Mouse (Mus musculus) heart, postnatal 0 days (tissue): ENCODE data around the gene Pdzrn3. TPM values are rescaled to one million over a fixed set of nuclear protein-coding genes. Genes with fewer than 3 reads are reported as not detected.

Experiments used
- ATAC-seq: fragments of 200-750 bp; cut with Nextera tagmentation; 2 replicates; pipeline ENCODE4 v1.8.0; 2017; ENCODE audit warnings: low read depth, moderate number of reproducible peaks, moderate library complexity; ENCODE audit not compliant: insufficient read depth
- DNase-seq: peaks from one replicate; pipeline ENCODE4 v3.0.0-alpha.2; 2016; ENCODE audit warnings: low spot score
- H3K27ac ChIP-seq: fragments of 300-500 bp; sonication (generic); 2 replicates; pipeline ENCODE4 v1.5.1; 2014; ENCODE audit warnings: low read depth, mild to moderate bottlenecking
- H3K27me3 ChIP-seq: fragments of 300-500 bp; sonication (generic); 2 replicates; pipeline ENCODE4 v1.6.1; 2014; ENCODE audit warnings: low read length, mixed read lengths; ENCODE audit not compliant: control insufficient read depth, insufficient read depth
- H3K36me3 ChIP-seq: fragments of 300-500 bp; sonication (generic); replicated peaks from 2 replicates; pipeline ENCODE4 v1.6.1; 2014; ENCODE audit warnings: low read length, mixed read lengths; ENCODE audit not compliant: control insufficient read depth, insufficient read depth
- H3K4me1 ChIP-seq: fragments of 300-500 bp; sonication (generic); 2 replicates; pipeline ENCODE4 v1.6.1; 2014; ENCODE audit warnings: antibody characterized with exemption; ENCODE audit not compliant: control insufficient read depth, insufficient read depth
- H3K4me2 ChIP-seq: fragments of 300-500 bp; sonication (generic); 2 replicates; pipeline ENCODE4 v1.6.1; 2014; ENCODE audit warnings: low read depth, mild to moderate bottlenecking, low read length, moderate library complexity
- H3K4me3 ChIP-seq: fragments of 300-500 bp; sonication (generic); 2 replicates; pipeline ENCODE4 v1.5.1; 2014; ENCODE audit warnings: low read depth, low read length
- H3K9ac ChIP-seq: fragments of 300-500 bp; sonication (generic); replicated peaks from 2 replicates; pipeline ENCODE4 v1.6.1; 2014; ENCODE audit warnings: low read depth, low read length, mixed read lengths
- H3K9me3 ChIP-seq: fragments of 300-500 bp; sonication (generic); replicated peaks from 2 replicates; pipeline ENCODE4 v1.6.1; 2016; ENCODE audit warnings: low read length; ENCODE audit not compliant: control insufficient read depth
- CTCF ChIP-seq: IDR thresholded peaks from 2 replicates; pipeline ENCODE4 v1.5.1; 2016; ENCODE audit warnings: antibody characterized with exemption, control low read depth, low read depth
- EP300 ChIP-seq: IDR thresholded peaks from 2 replicates; pipeline ENCODE4 v1.6.1; 2016; ENCODE audit warnings: antibody characterized with exemption, low read depth
- WGBS: fragments of 180-500 bp; shearing (Covaris S2); extraction: QIAGEN DNeasy Blood & Tissue Kit; methylation state at CpG from one replicate; pipeline ENCODE4 v1.1.7; 2014; 5-methylcytosine and 5-hydroxymethylcytosine counted together
- polyA plus RNA-seq: library from polyadenylated mRNA; unstranded; fragments of >200 nt; fragmentation: Nextera tagmentation; extraction: Ambion mirVana; gene quantifications from 2 replicates; pipeline ENCODE4 v1.2.1, GENCODE M21; 2015
- total RNA-seq: library from RNA; depleted of rRNA; stranded (reverse); fragments of >200 nt; gene quantifications from 2 replicates; pipeline ENCODE4 v1.2.3, GENCODE M21; 2014; ENCODE audit warnings: low replicate concordance

Pdzrn3 gene
- total and polyA plus RNA-seq, 2 experiments from 2014 or later: 12.2 to 116 TPM

DNA sequence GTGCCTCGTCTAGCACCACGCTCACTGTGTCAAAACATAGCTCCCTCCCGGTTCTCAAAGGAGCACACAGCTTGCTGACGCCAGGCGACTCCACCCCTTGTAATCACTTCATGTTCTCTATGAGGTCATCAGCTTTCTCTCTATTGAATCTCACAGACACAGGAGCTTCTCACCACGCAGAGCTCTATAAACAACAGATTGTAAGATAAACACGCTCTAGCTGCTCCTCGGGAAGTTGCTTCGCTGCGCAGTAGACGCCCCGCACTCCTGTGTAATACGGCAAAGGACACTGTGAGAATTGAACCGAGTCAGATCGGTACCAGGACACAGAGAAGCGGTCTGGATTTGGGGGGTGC is 162.3 kb downstream of the Pdzrn3 start:
- Histone ChIP-seq H3K4me3 (no peak overlapping the region), H3K4me1 (0 out of 2 replicates have a peak, but pooled peaks cover 3% of the 10 kb centered on the region), H3K9me3 (no peaks in the 10 kb centered on the region), H3K9ac (no peak overlapping the region), H3K36me3 (no peaks in the 10 kb centered on the region), H3K27ac (no peak overlapping the region), H3K4me2 (peak overlapping the region; percentile 15; the same call in 1 of the 2 replicates), H3K27me3 (no peaks in the 10 kb centered on the region)
- DNase-seq (peak; percentile 34), ATAC-seq (peak; percentile 57)
- no peak for TF ChIP-seq EP300
- TF ChIP-seq CTCF: no peak
- WGBS: 37% methylated on average over 16 of the region's 16 CpGs

GRCm38 (mm10) chr6:101214734-101215435 is 162.8 kb downstream of the Pdzrn3 start:
- no peak for TF ChIP-seq CTCF
- TF ChIP-seq EP300: no peak
- no peaks in the 10 kb centered on the region for H3K36me3 ChIP-seq
- WGBS: 88% methylated on average over 8 of the region's 8 CpGs
- no peaks in the 10 kb centered on the region for H3K27me3 ChIP-seq
- no peak for DNase-seq
- H3K4me2 ChIP-seq: 0 out of 2 replicates have a peak overlapping the region, but pooled peaks have one; percentile 15
- H3K9ac ChIP-seq: no peak overlapping the region
- no peak for ATAC-seq
- no peaks in the 10 kb centered on the region for H3K9me3 ChIP-seq
- no peak overlapping the region for H3K27ac ChIP-seq
- 0 out of 2 replicates have a peak, but pooled peaks cover 3% of the 10 kb centered on the region for H3K4me1 ChIP-seq
- no peak overlapping the region for H3K4me3 ChIP-seq

DNA sequence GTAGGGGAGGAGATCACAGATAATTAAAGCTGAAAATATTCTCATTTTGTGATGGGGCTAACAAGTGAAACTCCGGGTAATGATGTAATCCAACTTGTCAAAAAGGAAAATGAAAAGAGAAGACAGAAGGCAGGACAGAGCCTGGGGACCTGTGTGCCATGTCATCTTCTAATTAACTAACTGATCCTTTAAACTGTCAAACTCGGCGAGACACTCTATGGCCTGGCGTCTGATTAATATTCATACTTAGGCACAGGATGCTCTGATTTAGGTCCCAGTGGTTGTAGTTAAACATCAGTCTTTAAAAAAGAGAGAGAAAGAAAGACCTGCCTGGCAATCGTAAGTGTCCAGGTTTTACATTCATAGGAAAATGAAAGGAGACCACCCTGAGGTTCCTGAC is 164.6 kb downstream of the Pdzrn3 start:
- Histone ChIP-seq H3K9ac (no peak overlapping the region), H3K4me3 (no peak overlapping the region), H3K27me3 (no peaks in the 10 kb centered on the region), H3K4me1 (0 out of 2 replicates have a peak, but pooled peaks cover 3% of the 10 kb centered on the region), H3K36me3 (no peaks in the 10 kb centered on the region), H3K27ac (no peak overlapping the region), H3K4me2 (no peak overlapping the region), H3K9me3 (no peaks in the 10 kb centered on the region)
- no peak for ATAC-seq
- TF ChIP-seq CTCF: no peak
- TF ChIP-seq EP300: no peak
- 82% methylated on average over 5 of the region's 5 CpGs for WGBS
- no peak for DNase-seq

- TF ChIP-seq CTCF (no peak), EP300 (no peak)
- Histone ChIP-seq H3K9ac (no peak overlapping the region), H3K36me3 (no peaks in the 10 kb centered on the region), H3K27me3 (no peaks in the 10 kb centered on the region), H3K9me3 (no peaks in the 10 kb centered on the region), H3K27ac (no peak overlapping the region), H3K4me1 (0 out of 2 replicates have a peak, but pooled peaks cover 3% of the 10 kb centered on the region), H3K4me3 (no peak overlapping the region), H3K4me2 (no peak overlapping the region)
- no peak for ATAC-seq
- DNase-seq: no peak
- WGBS: 84% methylated on average over 6 of the region's 6 CpGs
Observed at GRCm38 (mm10) chr6:101212086-101212485, 165.6 kb downstream of the Pdzrn3 start.

- H3K4me1 ChIP-seq: 0 out of 2 replicates have a peak, but pooled peaks cover 3% of the 10 kb centered on the region
- WGBS: 71% methylated on average over 8 of the region's 8 CpGs
- no peak overlapping the region for H3K9ac ChIP-seq
- DNase-seq (no peak), ATAC-seq (no peak)
- no peaks in the 10 kb centered on the region for H3K27me3 ChIP-seq
- TF ChIP-seq EP300 (no peak), CTCF (no peak)
- no peak overlapping the region for H3K4me3 ChIP-seq
- no peak overlapping the region for H3K27ac ChIP-seq
- no peaks in the 10 kb centered on the region for H3K9me3 ChIP-seq
- no peak overlapping the region for H3K4me2 ChIP-seq
- H3K36me3 ChIP-seq: no peaks in the 10 kb centered on the region; the same call in 1 of the 2 replicates
Observed at GRCm38 (mm10) chr6:101211361-101211841, 166.3 kb downstream of the Pdzrn3 start.

GRCm38 (mm10) chr6:101198943-101199298 is 178.8 kb downstream of the Pdzrn3 start:
- Histone ChIP-seq H3K9ac (no peak overlapping the region), H3K36me3 (no peaks in the 10 kb centered on the region), H3K9me3 (no peaks in the 10 kb centered on the region), H3K4me3 (no peak overlapping the region), H3K4me2 (no peak overlapping the region), H3K27ac (no peak overlapping the region), H3K4me1 (peaks cover 10% of the 10 kb centered on the region; the same call in 1 of the 2 replicates), H3K27me3 (no peaks in the 10 kb centered on the region)
- DNase-seq: no peak
- no peak for ATAC-seq
- no peak for TF ChIP-seq EP300
- no peak for TF ChIP-seq CTCF
- WGBS: 24% methylated on average over 8 of the region's 8 CpGs
